Mouse (Mus musculus) ZHBTc4 (cell line): ENCODE data around the gene Gm11567.
"Not testable (repeated sequence)": the region's sequence is repeated elsewhere in the genome, so short reads cannot be mapped to it uniquely, and the experiment has no call there.

Experiments
- DNase-seq: peaks from one replicate; pipeline ENCODE4 v3.0.0-alpha.2; 2011; ENCODE audit warnings: low read depth, low spot score

The Gm11567 gene

DNA sequence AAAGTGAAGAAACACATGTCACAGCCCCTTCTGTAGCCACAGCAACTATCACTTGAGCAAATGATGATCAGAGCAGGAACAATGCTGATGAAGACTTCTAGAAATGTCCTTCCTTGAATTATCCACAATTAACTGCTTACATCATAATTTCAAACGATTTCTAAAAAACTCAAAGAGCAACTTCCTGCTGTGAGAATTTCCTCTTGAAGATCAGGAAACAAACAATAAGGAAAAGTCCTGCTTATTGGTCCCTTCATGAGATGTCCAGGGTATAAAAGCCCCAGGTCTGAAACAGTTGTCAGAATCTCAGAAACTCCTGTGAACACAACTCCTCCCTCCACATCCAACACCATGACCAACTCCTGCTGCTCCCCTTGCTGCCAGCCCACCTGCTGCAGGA lies at the start of gene Gm11567:
Gm11567 (plus strand) TSS at position 301 of the 400 bp plus-strand sequence.
- not testable (repeated sequence) for DNase-seq

DNA sequence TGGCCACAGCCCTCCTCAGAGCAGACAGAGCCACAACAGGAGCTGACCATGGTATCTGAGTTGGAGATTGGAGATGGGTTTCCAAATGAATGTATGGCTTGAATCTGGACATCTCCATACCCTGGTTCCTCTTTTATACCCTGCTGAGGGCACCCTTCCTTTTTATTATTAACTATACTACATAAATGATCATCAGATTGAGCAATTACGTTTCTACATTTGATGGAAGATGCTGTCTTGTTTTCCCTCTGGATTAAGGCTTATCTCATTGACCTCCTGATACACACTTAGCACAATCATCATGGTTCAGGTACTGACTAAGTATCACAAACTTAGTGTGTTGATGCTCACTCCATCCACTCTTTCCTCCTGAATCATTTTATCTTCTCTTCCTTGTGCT lies 41.0 kb upstream of the Gm11567 start, which contains the start of gene 2300003K06Rik:
2300003K06Rik (minus strand) TSS at position 101 of the 400 bp plus-strand sequence.
- DNase-seq: no peak

DNA sequence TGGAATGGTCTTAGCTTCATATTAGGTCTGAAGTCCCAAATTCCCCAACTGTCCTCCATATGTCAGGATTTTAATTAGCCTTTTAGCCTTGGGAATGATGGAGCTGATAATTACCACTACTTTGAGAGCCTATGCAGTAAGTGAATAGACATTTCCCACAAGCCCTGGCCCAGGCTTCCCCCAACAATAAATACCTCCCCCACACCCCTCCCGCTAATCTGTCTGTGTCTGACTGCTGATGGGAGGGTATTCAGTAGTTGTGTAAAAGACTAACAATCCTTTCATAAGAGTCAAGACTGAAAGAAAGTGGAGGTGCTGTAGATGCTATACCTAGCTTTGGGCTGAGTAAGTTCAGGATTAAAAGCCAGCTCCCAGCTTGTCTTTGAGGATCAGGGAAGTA lies 36.8 kb upstream of the Gm11567 start:
- DNase-seq: no peak

DNA sequence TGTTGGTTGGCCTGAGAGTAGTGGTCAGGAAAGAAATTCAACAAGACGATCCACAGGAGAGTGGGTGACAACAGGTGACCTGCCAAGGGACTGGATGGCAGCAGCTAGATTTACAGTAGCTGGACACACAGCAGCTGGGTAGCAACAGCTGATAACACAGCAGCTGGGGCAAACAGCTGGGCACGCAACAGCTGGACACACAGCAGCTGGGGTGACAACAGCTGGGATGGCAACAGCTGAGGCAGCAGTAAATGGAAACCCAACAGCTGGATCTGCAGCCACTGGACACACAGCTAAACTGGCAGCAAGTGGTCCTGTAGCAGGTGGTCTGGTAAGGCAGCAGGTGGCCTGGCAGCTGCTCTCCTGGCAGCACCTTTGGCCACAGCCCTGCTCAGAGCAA lies 32.2 kb upstream of the Gm11567 start:
- no peak for DNase-seq

DNA sequence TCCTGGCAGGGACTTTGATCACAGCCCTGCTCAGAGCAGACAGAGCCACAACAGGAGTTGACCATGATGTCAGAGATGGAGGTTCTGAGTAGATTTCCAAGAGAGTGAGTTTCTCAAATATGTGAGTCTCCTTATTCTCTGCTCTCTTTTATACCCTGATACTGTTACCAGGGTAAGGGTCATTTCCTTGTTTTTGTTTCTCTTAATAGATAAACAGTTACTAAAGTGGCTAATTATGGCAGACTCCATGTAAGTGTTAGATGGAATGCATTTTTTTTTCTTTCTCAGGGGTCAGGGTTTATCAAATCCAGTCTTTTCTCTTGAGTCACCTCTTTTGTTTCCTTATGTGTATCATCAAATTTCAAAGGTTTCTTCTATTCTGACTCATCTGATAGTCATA lies 27.5 kb upstream of the Gm11567 start, which contains the start of gene Krtap4-16:
Krtap4-16 (minus strand) TSS at position 101 of the 400 bp plus-strand sequence.
- DNase-seq: no peak

DNA sequence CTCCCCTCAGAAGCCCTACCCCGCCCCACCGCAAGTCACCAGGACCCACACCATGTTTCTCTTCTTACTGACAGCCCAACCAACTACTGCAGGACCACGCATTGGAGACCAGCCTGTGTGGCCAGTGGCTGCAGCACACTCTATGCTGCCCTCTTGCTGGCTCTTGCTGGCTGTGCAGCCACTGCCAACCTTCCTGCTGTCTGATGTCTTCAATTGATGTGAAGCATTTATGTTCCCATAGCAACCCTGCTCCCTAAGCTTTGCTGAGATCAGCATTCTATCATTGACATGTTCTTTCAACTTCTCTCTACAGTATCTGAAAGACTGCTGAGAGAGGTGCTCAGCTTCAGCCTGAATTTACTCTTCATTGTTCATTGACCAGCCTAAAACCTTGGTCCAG lies 24.9 kb upstream of the Gm11567 start:
- peak; percentile 18 for DNase-seq

DNA sequence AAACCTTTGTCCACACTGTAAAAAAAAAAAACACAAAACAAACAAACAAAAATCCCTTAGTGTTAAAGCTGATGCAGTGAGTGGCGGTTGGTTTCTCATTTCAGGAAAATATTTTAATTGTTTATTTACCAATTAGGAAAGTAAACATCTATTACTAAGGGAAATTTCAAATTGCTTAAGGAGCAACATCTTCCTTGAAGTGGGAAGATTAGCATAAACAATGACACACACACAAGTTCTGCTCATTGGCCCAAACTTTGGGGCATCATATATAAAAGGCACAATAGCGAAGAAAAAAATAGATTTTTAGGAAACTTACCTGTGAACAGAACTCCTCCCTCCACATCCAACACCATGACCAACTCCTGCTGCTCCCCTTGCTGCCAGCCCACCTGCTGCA lies 21.4 kb upstream of the Gm11567 start, which contains the start of gene Gm11568:
Gm11568 (plus strand) TSS at position 301 of the 400 bp plus-strand sequence.
- DNase-seq: no peak

DNA sequence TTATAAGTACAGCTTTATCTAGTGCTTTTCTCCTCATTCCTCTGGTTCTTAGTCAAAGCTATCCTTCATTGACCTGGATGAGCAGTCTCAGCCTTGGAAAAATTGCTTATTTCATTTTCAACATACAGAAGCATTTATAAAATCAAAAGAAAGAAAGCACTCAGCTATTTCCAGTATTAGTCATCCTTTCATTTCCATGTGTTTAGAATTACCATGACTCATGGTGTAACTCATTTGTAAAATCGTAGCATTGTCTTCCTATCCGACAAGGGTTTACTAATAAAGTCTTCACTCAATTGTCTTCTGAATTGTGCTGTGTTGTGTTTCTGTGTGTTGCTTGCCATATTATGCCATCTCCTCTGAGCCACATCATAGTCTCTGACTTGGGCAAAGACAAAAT lies 20.2 kb upstream of the Gm11567 start:
- no peak for DNase-seq

DNA sequence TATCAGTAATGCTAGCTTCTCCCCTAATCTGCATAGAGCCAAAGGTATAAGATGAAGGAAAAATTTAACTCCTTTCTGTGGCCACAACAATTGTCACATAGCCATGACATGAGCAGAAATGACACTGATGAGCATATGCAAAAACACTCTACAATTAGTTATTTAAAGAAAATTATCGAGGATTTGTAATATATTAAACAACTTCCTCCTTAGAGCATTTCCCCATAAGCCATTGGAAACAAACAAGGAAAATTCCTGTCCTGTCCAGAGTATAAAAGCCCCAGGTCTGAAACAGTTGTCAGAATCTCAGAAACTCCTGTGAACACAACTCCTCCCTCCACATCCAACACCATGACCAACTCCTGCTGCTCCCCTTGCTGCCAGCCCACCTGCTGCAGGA lies 14.8 kb upstream of the Gm11567 start, which contains the start of gene Gm11559:
Gm11559 (plus strand) TSS at position 301 of the 400 bp plus-strand sequence.
- DNase-seq: not testable (repeated sequence)

DNA sequence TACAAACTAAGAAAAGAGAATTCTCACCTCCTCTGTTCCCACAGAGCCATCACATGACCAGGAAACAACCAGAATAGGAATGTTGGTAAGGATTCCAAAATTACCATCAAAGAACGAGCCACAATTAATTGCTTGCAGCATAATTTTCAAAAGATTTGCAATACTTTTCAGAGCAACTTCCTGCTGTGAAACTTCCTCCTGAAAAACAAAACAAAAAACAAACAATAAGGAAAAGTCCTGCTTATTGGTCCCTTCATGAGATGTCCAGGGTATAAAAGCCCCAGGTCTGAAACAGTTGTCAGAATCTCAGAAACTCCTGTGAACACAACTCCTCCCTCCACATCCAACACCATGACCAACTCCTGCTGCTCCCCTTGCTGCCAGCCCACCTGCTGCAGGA lies 5.9 kb upstream of the Gm11567 start, which contains the start of gene Krtap9-1:
Krtap9-1 (plus strand) TSS at position 301 of the 400 bp plus-strand sequence.
- DNase-seq: not testable (repeated sequence)

DNA sequence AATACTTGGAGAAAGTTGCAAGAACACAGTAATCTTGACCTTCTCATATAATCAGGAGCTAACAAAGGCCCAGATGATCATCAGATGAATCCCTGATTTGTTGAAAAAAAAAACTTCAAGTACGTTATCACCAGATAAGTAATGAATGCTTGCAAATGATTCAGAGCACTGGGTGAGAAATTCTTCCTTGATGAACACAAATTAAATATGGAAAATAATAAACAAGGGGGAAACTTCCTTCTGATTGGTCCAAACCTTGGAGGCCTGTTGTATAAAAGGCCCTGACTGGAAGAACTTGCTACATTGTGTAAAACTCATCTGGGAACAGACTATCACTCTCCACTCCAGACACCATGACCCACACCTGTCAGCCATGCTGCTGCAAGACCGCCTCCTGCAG lies 28.6 kb downstream of the Gm11567 start, which contains the start of gene Krtap31-1:
Krtap31-1 (plus strand) TSS at position 301 of the 400 bp plus-strand sequence.
- DNase-seq: no peak

DNA sequence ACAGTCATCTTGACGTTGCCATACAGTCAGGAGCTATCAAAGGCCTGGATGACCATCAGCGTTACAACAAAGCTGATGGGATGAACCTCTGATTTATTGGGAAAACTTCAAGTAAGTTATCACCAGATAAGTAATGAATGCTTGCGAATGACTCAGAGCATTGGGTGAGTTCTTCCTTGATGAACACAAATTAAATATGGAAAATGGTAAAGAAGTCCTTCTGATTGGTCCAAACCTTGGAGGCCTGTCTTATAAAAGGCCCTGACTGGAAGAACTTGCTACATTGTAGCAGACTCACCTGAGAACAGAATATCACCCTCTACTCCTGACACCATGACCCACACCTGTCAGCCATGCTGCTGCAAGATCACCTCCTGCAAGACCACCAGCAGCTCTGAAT lies 35.5 kb downstream of the Gm11567 start, which contains the start of gene Gm11565:
Gm11565 (plus strand) TSS at position 301 of the 400 bp plus-strand sequence.
- DNase-seq: no peak
